Mouse (Mus musculus) cerebellum, adult 8-10 months (tissue): ENCODE results near the gene Mblac2.
"Not testable (repeated sequence)": the region's sequence is repeated elsewhere in the genome, so short reads cannot be mapped to it uniquely, and the experiment has no call there.

Source experiments
- DNase-seq: peaks from one replicate; pipeline ENCODE4 v3.0.0; 2022

The Mblac2 gene

DNA sequence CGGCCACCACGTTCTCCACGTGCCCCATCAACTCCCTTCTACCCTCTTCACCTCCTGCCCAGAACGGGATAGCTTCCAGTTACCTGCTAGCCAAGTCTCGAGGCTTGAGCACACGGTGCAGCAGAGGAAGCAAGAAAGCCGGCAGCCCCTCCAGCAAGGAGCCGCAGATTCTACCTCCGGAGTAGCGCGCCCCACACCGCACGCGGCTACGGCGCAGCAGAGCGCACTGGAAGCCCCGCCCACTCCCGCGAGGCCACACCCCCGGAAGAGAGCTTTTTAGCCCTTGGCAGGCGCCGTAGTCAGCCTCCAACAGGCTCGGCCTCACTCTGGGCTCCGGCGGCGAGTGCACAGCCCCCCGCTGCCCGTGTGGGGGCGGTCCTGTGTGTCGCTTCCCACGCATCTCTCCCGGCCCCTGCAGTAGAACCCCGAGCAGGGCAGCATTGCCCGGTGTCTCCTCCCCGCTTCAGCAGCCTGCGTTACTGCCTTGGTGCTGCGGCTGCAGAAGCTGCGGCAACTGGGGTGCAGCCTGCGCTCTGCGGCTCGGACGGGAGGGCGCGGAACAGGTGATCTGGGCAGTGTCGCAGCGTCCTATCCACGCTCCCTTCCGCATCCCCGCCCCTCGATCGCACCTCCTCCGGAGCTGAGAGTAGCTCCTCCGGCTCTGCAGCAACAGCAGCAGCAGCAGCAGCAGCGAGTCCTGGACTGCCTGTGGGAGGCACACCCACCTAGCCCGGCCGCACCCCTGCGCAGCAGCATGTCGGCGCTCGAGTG lies at the start of gene Mblac2, which contains the start of gene Polr3g:
Gene Mblac2, plus strand, starts transcription at position 567 of the 771 bp plus-strand sequence.
Gene Polr3g, minus strand, starts transcription at position 239 of the 771 bp plus-strand sequence.
- peak; percentile 96 for DNase-seq

DNA sequence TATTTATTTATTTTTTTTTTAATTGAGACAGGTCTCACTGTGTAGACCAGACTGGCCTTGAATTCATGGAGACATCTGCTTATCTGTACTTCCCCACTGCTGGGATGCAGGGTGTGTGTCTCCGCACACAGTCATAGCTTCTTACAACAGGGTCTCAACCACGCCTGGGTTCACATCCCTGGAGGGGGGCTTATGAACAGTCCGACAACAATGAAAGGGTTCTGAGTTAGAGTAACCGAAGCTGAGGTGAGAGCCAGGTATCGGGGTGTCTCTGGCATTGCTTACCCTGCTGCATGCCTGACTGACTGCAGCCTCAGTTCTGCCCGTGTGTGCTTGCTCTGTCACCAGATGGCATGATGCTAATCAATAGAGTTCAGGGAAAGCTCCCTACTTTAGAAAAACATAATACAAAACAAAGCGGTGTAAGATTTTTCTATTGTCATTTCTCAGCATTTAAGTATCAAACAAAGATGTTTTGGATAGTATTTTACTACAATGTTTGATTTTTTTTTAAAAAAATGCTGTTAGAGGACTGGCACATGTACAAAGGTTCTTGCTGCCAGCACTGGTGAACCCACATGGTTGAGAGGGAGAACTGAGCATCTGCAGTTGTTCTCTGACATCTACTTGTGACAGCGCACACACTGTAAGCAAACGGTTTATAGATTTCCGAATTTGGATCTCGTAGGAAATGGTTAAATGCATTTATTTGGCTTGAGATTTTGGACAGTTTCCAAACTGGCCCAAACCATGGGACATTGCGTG lies 47.4 kb upstream of the Mblac2 start:
- peak; percentile 37 for DNase-seq

DNA sequence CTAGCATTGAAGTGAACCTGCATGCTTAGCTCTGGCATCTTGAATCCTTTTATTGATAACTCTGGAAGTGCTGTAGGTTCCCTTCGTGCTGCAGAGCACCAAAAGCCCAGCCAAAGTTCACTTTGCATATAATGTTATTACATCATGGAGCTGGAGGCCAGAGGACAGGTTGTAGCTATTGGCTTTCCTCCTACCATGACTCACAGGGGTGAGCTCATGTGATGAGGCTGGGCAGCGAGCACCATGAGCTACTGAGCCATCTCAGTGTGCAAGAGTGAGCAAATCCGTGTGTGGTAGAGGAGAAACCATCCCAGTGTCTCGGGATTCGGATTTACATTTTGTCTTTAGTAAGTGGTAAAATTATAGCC lies 46.8 kb upstream of the Mblac2 start:
- peak; percentile 48 for DNase-seq

GRCm38 (mm10) chr13:81667713-81668112 lies 43.4 kb upstream of the Mblac2 start:
- DNase-seq = no peak

DNA sequence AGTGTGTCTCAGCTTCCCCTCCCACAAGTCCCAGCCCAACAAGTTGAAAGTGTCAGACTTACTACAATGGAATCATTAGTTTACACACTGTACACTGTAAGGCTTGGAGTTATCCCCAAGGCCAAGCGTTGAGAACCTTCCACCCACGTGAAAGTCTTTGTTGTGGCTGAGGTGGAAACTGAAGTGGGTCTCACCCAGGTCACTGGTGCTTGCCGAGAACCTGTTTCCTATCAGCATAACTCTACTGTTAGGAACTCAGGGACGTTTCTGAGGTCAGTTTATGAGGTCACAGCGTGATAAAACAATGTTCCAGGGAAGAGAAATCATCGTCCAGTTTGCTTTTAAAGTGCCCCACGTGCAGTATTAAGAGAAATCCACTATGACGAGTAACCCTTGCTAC lies 35.8 kb upstream of the Mblac2 start:
- no peak for DNase-seq

DNA sequence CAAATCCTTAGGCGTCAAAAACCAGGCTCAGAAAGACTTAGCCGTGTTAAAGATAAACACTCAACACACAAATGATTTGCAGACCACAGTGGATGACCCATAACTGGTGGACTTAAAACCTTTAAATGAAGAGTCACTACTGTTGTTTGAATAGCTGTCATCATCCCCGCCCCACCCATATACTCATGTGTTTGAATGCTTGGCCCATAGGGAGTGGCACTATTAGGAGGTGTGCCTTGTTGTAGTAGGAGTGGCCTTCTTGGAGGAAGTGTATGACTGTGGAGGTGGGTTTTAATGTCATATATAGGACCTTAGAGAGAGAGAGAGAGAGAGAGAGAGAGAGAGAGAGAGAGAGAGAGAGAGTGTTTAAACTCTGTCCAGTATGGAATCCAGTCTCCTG lies 28.0 kb upstream of the Mblac2 start:
- DNase-seq = no peak

DNA sequence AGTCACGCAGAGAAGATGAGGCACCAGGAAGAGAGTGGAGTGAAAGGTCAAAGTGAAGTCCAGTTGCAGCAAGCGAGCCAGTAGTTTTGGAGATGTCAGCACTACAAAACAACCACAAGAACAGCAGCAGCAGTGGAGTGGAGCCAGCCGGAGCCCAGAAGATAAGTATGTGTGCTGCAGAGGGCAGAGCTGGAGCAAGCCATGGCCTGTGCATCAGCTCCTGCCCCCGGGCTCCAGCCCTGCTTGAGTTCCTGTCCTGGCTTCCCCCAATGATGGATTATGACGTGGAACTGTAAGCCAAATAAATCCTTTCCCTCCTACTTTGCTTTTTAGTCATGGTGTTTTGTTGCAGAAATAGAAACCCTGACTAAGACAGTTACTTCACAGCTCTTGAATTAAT lies 26.9 kb upstream of the Mblac2 start:
- no peak for DNase-seq

GRCm38 (mm10) chr13:81684884-81685283 lies 26.3 kb upstream of the Mblac2 start:
- DNase-seq = no peak

GRCm38 (mm10) chr13:81689587-81689986 lies 21.6 kb upstream of the Mblac2 start:
- no peak for DNase-seq

DNA sequence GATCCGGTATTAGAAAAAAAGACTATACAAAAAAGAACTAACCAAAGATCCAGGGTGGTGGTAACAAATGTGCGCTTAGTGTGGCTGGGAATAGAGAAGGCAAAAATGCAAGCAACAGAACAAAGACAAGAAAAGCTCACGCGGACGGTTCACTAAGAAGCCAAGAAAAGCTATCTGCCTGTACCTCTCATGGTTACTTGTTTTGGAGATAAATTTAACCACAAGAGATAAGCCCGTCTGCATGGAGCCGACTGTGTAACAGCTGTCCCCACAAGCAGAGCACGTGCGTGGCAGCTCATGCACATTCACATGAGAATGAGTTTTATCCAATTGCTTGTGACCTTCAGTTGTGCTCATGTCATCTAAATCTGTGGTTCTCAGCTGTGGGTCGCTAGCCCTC lies 20.7 kb upstream of the Mblac2 start:
- no peak for DNase-seq

GRCm38 (mm10) chr13:81691606-81692005 lies 19.5 kb upstream of the Mblac2 start:
- DNase-seq = no peak

- no peak for DNase-seq
Measured at GRCm38 (mm10) chr13:81694446-81694845, 16.7 kb upstream of the Mblac2 start.

- no peak for DNase-seq
Measured at GRCm38 (mm10) chr13:81703148-81703547, 8.0 kb upstream of the Mblac2 start.

DNA sequence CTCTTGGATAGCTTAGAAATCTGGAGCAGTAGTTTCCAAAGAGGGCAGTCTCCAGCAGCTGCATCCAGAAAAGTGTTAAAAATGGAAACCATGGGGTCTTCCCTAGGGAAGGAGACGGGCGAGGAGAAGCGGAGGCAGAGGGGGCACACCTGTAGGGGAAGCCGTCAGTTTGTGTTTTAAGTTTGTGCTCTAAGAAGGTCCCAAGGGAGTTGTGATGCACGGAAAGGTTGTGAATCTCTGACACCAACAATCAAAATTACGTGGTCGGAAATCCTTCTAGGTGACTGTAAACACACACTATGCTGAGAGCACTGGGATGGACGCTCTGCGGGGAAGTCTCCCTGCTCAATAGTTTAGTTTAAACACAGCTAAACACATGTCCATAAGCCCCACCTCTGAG lies 7.5 kb upstream of the Mblac2 start:
- DNase-seq = no peak

DNA sequence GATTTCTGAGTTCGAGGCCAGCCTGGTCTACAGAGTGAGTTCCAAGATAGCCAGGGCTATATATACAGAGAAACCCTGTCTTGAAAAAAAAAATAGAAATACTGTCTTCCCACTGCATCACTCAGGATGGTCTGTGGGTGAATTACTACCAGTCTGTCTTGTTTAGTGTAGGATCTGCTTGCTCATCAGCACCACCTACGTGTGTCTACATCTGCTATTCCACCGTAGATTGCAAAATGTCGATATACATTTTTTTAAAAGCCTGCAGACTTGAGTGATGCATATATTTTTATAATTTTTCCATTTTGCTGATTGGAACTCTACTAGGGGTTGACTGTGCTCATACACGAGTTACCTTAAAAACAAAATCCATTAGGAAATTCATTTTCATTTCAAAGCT lies 4.8 kb upstream of the Mblac2 start:
- DNase-seq = no peak

GRCm38 (mm10) chr13:81709805-81710204 lies 1.3 kb upstream of the Mblac2 start:
- DNase-seq = no peak

GRCm38 (mm10) chr13:81710266-81710665 lies 875 bp upstream of the Mblac2 start:
- no peak for DNase-seq

DNA sequence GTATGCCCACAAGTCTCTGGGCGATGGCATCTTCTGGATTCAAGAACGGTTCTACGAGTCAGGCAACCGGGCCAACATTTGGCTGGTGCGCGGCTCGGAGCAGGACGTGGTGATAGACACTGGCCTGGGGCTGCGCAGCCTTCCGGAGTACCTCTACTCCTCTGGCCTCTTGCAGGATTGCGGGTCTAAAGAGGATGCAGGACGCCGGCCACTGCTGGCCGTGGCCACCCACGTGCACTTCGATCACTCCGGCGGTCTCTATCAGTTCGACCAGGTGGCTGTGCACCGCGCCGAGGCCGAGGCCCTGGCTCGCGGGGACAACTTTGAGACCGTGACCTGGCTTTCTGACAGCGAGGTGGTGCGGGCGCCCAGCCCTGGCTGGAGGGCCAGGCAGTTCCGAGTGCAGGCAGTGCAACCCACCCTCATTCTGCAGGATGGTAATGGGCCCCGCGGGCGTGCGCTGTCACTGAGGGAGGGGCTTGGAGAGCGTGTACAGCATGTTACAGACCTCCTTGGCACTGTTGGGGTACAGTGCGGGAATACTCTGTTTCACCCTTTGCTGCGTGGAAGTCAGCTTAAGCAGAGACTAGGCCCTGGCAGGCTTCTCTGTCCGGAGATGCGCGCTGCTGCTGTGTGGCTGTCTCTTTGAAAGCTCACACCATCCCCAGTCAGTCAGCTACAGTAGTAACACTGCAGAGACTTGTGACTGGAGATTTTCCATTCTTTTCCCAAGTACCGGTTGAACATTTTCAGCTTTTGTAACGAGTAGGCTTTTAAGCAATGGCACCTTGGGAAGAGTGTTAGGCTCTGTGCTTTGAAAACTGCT lies 618 bp downstream of the Mblac2 start:
- peak; percentile 48 for DNase-seq

DNA sequence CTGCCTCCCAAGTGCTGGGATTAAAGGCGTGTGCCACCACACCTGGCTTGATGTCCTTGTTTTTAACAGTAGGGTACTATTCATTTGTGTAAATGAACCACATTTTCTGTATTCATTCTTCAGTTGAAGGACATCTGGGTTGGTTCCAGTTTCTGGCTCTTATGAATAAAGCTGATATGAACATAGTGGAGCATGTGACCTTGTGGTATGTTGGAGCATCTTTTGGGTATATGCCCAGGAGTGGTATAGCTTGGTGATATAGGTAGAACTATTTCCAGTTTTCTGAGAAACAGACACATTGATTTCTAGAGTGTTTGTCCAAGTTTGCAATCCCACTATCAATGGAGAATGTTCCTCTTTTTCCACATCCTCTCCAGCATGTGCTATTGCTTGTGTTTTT lies 2.8 kb downstream of the Mblac2 start:
- DNase-seq = no peak

DNA sequence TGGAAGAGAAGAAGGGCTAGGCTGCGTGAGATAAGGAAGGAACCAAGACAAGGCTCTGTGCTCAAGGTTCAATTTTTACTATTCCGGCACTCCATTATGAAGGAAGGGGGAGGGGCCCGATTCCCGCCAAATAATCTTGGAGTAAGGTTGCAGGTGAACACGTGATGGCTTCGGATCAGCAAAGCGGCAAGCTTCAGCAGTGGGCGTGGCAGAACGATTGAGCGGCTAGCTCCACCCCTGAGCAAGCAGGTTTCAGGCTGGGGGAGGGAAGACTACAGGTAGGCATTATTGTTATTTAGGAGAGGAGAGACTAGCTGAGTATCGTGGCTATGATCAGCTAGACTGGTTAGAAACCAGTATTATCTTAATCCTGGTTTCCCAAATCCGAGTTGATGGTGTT lies 17.0 kb downstream of the Mblac2 start:
- not testable (repeated sequence) for DNase-seq

GRCm38 (mm10) chr13:81729102-81729501 lies 18.0 kb downstream of the Mblac2 start:
- no peak for DNase-seq

GRCm38 (mm10) chr13:81730362-81730761 lies 19.2 kb downstream of the Mblac2 start:
- DNase-seq = no peak

DNA sequence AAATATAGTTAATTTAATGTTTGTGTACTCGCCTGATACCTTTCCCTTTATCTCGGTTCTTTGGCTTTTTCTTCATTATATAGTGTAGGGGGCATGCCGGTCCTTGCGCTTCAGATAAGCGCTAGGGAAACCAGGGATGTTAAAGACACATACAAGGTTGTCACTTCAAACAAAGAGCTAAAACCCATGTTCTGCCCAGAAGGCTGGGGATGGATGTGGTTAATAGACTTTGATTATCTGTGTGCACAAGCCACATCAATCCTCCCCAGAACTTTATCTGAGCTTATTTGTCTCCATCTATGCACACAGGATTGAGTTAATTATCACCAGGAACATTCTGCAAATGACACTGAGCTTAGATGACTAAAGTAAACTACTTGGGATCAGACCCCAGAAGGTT lies 25.5 kb downstream of the Mblac2 start:
- no peak for DNase-seq
